Mouse (Mus musculus) embryo, embryonic 11 days (tissue): ENCODE data around the gene Cfap74.
"Not testable (repeated sequence)": the region's sequence is repeated elsewhere in the genome, so short reads cannot be mapped to it uniquely, and the experiment has no call there.

Source experiments
- DNase-seq: peaks from one replicate; pipeline ENCODE4 v3.0.0-alpha.2; 2015

Cfap74 gene

DNA sequence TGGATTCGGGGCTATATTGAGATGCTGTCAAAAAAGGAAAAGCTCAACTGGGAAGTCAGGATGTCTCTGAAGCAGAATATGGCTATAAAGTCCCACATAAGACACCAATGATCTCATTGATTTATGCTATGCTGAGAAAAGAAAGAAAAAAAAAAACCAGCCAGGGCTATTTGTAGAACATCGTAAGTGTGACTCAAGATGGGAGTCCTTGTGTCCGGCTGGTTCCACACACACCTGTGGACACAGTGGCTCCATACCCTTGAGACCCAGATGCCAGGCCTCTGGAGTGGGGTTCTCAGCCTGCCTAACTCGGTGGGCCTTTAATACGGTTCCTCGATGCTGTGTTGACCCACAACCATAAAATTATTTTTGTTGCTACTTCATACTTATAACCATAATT is 3.1 kb downstream of the Cfap74 start:
- no peak for DNase-seq

DNA sequence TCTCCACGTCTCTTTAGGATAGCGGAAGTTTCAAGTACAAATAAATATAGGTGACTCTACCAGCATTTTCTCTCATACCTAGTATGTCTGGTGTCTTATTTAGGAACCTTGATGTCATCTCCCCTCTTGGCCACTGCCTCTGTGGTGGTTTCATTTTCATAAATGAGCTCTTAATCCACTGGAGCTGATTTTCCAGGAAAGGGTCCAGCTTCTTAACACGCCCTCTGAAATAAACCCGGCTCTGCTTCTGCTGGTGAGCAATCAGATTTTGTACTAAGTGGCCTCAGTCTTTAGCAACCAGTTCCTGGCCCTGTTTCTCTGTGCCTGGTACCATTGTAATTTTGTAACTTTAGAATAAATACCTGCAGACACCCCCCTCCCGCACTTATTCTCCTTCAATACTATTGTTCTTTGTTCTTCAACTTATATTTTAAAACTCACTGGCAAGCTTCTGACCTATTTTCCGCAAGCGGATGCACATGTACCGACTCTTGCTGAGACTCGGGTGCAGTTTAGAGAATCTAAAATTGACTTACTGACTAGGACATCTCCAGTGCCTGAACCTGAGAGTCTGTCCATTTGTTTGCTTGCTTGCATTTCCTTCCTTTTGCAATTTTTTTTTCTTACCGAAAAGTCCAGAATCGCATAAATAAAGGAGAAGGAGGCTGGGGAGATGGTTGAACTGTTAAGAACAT is 4.8 kb downstream of the Cfap74 start:
- DNase-seq, result no peak

DNA sequence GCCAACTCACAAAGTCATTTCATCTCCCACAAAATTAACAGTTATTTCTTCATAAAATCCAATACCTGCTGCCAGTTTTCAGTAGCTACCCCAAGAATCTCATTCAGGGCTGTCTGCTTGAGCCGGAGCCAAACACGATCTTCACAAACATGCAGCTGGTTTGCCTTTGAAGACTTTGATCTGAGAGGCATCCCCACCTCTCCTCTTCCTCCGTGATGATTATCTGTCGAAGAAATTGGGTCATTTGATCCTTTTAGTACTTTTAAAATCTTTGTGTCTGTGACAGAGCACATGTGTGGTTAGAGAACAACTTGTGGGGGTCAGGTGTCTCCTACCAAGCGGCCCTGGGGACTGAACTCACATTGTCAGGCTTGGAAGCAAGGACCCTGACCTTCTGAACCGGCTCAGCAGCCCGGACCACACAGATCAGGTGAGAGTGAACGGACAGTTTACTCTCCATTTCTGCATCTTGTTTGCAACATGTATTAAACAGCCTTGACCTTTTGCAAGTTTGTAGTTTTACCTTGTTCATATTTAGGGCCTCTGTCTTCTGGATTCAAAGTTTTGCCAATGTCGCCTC is 5.8 kb downstream of the Cfap74 start:
- no peak for DNase-seq

DNA sequence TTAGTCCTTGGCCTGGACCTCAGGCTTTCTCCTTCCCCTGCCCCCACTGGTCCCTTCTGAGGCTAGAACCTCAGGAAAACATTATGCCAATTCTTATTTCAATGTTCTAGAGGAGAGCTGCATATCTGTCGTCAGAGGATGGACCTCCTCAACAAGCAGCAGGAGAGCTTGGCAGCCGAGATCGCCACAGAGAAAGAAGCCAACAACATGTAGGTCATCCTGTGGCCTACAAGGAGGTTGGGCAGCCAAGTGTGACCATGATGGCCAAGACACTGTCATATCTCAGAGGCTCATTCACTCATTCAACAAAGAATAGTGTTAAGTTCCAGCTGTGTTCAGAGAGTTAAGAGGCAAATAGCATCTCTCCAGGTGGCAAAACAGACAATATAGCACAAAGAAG is 11.1 kb downstream of the Cfap74 start:
- DNase-seq, result no peak

DNA sequence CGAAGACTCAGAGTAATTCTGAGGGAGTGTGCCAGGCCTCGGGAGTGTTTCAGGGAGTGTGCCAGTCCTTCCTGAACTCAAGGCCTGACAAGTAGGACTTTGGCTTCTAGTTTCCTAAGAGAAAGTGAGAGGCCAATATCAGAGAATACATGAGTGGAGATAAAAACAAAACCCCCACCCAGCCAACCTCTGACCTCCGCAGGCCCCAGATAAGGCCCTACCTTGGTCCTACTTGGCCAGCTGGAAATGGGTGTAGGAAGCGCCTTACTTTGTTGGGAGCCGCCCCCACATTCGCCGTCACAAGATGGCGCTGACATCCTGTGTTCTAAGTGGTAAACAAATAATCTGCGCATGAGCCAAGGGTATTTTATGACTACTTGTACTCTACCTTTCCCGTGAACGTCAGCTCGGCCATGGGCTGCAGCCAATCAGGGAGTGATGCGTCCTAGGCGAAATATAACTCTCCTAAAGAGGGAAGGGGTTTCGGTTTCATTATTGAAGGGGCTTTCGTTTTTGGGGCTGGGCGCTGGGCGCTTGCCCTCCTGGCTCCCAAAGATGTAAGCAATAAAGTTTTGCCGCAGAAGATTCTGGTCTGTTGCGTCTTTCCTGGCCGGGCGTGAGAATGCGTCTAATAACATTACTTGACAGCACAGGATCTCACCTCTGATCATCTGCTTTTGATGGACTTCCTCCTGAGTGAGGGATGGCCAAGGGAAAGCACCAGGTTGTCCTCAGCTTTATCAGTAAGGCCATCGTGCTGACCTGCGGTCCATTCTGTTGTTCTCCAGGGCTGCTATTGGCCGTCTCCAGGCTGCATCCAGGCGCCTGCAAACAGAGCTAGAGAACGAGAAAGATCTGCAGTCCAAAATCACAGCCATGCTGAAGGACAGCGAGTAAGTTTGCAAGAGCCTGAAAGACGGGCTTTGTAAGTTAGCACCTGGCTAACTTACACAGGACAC is 12.7 kb downstream of the Cfap74 start:
- DNase-seq, result not testable (repeated sequence)

DNA sequence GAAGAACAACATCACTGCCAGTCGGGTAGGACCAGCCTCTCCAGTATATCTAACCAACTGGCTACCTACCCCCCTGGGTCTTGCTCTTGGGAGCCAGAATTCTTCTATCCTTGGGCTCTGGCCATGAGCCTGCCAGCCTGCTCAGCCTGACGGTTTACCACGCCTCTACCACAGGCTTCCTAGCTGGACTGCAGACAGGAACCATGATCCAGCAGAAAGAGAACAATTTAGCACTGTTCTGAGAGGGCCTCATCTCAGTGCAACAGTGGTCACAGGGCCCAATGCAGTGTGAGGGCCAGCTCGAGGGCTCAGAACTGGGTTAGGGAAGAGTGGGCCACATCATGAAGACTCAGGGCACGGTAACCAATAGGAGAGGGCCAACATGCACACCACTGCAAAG is 15.0 kb downstream of the Cfap74 start:
- DNase-seq, result no peak

DNA sequence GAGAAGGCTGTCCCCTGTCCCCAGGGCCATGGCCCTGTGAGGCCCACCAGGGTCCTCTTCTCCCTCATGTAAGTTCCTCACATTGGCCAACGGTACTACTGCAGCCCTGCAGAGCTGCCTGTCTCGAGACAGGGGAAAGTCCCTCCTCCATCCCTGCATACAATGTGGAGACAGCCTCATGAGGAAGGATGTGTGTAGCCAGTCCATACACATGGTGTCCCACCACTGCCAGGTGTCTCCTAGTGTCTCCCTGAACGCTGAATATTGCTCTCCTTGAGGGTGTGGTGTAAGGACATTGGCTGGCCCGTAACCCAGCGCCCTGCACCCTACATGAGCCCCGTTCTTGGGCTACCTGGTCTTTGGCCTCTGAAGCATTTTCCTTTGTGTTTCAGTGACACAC is 17.3 kb downstream of the Cfap74 start:
- no peak for DNase-seq

DNA sequence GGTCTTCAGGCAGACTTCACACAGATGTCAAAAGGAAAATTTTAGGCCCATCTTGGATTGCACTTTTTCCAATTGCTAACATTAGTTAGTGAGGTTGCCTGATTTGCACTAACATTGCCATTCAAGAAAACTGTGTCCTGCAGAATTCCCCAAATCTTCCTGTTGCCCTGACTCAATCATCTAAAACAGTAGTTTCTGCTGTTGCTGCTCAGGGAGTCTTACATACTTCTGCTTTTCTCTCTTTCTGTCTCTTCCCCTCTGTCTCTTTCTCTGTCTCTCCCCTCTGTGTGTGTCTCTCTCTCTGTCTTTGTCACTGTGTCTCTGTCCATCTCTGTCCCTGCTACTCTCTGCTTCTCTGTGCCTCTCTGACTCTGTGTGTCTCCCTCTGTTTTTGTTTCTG is 19.5 kb downstream of the Cfap74 start:
- DNase-seq, result no peak

DNA sequence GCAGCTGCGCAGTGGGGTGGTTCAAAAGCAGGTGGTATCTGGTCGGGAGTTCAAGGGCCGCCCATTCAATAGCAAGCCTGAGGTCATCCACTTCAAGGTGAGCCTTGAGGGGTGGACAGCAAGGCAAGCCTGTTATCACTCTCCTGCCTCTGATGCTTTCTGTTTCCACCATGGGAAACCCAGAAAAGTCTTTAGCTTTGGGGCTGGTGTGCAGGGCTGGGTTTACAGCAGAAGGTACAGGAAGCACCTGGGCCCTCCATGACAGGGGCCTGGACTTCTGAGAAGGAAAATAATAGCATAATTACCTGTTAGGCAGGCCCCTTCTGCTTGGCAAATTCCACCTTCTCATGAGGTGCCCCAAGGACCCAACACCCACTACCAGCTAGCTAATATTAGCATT is 20.2 kb downstream of the Cfap74 start:
- no peak for DNase-seq

DNA sequence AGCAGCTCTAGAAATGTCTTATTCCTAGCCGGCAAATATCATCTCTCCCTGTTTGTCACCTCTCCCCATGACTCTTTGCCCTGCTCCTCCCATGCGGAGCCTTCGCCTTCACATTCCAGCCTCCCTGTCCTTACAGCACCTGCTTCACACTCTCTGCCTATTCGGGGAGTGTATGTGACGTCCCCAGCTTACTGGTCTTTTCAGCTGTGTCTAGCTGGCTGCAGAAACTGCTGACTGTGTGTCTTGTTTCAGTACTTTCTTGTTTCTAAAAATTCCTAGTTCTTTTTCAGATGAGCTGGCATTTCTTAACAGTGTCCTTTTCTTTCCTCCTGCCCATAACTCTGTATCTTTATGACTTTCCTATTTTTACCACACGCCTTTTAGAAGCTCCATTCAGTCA is 23.4 kb downstream of the Cfap74 start:
- no peak for DNase-seq

DNA sequence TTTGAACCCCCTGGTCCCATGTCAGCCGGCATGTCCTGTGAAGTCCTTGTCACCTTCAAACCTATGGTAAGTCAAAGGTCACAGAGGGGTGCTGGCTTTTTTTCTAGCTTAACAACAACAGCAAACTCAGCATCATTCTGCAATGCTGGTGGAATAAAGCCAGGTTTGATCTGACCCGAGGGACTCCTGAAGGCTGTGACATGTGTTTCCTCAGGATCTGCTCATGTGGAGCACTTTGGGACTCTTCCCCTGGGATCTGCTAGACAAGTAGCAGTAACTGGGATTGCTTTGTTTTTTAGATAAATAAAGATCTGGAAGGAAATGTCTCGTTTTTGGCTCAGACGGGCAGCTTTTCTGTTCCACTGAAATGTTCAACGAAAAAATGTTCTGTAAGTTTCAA is 25.0 kb downstream of the Cfap74 start:
- DNase-seq, result no peak

DNA sequence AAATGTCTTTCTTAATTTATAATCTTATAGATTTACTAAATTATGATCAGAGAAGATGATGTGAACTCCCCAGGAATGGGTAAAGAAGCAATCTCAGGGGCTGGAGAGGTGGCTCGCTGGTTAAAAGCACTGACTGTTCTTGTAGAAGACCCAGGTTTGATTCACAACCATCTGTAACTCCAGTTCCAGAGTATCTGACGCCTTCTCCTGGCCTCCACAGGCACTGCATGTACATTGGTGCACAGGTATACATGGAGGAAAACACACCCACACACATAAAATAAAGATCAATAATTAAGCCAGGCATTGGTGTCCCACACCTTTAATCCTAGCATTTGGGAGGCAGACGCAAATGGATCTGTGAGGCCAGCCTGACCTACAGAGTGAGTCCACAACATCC is 33.8 kb downstream of the Cfap74 start:
- DNase-seq, result no peak

DNA sequence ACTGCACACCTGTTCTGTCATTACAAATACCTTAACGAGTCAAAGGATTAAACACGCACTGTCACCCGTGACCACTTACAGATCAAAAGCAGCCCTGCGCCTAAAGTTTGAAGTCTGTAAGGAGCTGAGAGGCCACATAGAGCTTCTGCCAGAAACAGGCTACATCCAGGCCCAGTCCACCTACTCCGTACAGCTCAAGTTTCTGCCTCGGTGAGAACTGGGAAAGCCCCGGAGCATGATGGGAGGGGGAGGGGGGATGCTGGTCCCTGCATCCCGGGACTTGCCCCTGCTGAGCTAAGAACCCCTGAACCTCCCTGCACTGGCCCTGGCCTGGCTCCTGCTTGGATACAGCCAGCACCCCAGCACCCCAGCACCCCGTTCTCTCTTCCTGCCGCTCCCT is 42.6 kb downstream of the Cfap74 start:
- peak; percentile 44 for DNase-seq

DNA sequence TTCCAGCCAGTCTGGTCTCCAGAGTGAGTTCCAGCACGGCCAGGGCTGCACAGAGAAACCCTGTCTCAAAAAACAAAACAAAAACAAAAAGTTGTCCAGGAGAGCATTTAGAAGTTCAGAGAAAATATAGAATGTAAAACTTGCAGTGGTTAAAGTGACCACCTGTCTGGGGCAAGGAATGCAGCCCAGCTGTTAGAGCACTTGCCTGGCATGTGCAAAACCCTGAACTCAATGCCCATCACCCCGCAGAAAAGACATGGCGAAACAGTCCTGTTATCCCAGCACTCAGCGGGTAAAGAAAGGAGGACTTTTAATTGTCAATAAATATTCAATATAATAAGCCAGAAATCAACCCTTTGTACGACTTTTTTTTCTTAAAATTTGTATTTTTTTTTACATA is 49.6 kb downstream of the Cfap74 start:
- no peak for DNase-seq

DNA sequence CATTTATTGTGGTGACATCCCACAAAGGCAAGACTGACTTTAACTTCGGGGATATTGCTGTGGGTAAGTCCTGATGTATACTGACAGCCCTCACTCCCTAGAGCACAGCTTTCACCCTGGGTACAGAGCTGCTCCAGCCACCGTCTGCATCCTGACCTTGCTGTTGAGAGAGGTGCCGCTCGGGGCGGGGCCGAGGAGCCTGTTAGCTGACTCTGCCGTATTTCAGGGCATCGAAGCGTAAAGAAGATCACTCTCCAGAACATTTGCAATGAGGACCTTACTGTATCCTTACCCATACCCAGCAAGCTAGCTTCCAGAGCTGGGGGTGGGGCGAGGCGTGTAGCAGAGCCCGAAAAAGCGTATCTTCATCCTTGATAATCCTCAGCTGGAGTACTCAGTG is 54.1 kb downstream of the Cfap74 start:
- DNase-seq, result no peak

DNA sequence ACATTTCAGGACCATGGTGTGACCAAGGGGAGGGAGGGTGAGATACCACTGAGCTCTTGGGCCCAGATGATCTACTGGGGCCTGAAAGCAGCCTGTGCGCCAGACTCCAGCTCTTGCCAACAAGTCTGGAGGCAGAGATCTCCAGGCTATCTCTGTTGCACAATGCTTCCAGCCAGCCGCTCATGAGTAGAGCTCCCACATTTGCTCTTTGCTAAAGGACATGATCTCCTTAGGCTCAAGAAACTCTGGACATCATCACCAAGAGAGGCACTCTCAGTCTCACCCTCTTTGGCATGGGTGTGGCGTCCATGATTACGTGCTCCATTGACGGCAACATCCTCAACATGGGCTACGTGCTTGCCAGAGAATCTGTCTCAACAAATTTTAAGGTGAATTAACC is 54.6 kb downstream of the Cfap74 start:
- no peak for DNase-seq

DNA sequence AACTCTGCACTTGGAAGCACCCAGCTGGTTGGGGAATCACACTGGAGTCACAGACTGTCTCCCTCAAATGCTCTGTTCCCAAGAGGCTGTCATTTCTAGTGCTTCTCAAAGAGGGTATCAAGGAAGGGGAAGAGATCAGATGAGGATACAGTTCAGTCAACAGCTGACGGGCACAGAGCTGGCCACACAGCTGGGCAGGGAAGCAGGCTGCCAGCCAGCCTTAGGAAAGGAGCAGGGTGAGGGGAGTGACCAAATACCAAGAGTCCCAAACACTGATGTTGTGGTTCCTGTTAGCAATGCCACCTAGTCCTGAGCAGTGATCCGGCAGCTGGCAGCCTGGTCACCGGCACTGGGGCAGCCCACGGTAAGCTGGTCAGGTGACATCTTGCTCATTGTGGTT is 55.1 kb downstream of the Cfap74 start:
- no peak for DNase-seq

DNA sequence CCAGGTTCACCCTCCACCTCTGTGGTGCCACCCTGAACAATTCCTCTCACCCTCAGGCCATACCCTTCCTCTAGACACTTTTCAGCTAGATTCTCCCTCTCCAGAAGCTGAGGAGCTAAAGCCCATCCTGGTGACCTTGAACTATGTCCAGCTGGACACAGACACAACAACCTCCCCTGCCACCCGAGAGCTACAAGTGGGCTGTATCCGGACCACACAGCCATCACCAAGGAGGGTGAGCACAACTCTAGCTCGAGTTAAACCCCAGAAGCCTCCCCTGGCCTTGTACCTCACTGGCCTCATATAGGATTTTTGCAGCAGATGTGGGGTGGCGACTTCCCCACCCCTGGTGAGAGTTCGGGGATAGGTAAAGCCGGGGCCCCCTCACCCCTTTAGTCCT is 56.6 kb downstream of the Cfap74 start:
- DNase-seq, result no peak

DNA sequence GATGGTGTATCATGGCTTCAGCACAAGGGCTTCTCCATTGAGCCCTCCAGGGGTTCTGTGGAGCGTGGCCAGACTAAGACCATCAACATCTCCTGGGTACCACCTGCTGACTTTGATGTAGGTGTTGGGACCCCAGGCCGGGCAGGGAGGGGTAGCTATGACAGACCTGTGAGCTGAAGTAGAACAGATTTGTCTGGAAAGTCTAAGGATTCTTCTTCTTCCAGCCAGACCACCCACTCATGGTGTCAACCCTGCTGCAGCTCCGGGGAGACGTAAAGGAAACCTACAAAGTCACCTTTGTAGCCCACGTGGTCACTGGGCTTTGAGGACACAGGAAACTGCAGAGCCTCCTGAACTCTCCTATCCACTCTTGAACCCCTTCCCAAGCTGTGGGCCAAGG is 57.1 kb downstream of the Cfap74 start:
- no peak for DNase-seq

DNA sequence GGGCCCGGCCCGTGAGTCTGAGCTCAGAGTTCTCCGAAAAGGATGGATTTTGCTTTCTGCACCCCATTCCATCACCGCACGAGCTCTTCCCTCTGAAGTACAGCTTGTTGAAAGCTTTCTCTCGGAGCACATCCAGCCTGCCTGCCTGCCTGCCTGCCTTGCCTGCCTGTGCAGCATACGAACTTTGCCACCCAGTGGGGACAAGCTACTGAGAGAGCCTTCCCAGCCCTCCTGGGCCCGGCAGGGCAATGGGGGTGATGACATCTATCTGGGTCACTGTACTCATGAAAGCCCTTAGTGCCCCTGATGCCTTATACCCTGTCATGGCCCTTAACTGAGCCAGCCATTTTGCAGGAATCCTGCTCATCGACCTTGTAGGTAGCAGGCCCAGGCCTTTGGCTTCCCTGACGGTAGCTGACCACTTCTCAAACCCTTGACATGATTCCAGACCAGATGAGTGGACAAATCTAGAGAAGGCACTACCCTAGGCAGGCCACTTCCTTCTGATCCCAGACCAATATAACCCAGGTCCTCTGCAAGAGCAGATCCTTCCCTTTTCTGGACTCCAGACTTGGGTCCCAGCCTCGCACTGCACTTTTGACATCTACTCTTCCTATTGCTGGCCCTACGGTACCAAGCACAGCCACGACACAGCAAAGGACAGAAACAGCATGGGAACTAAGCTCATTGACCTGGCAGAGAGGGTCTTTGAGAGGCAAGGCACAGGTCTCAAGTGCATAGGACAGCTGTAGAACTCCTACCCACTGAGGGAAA is 58.4 kb downstream of the Cfap74 start:
- DNase-seq, result no peak

DNA sequence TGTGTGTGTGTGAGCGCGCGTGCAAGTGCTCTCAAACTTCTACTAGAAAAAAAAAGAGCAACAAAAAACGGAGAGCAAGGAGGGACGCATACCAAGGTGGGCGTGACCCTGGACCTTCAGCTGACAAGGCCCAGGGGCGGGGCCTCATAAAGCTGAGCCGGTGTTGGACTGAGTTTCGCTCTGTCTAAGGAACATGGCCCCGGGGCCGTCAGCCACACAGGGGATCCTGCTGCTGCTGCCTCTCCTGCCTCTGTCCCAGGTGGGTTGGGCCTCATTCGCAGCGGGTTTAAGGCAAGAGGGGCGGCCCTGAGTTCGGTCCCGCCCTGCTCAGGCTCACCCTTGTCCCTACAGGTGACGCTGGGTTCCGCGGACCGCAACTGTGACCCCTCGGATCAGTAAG is 60.0 kb downstream of the Cfap74 start, which contains the start of gene Tmem52:
Tmem52 (plus strand) TSS at position 163 of the 400 bp plus-strand sequence.
- peak; percentile 70 for DNase-seq

DNA sequence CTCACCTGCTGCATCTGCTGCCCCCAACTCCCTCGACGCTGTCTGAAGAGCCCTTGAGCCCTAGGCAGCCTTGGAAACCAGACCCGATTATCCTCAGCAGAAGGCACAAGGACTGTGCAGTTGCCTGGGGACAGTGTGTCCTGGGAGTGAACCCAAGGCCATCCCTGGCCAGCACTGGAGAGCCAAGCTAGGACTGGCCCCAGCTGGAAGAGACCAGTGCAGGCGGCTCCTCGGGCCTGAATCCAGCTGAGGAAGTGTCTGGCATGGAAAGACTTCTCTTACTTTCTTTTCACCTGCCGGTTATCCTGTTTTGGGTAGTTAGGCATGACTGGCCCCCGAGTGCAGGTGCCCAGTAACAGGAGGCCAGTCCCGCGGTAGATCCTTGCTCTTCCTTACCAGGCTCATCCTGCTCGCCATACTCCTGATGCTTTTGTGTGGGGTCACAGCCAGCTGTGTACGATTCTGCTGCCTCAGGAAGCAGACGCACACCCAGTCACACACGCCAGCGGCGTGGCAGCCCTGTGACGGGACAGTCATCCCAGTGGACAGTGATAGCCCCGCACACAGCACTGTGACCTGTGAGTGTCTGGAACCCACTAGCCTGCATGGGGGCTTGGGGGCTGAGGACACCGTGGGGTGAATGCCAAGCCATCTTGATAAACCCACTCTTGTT is 60.7 kb downstream of the Cfap74 start:
- DNase-seq, result no peak
